Mouse (Mus musculus) megakaryocyte, embryonic 14.5 days (primary cell): ENCODE results near the gene Pxn. TPM values are rescaled to one million over a fixed set of nuclear protein-coding genes. Genes with fewer than 3 reads are reported as not detected.

Experiments
- H3K27me3 ChIP-seq: replicated peaks from 2 replicates; pipeline ENCODE3; 2012; ENCODE audit warnings: inconsistent platforms
- H3K36me3 ChIP-seq: replicated peaks from 2 replicates; pipeline ENCODE3; 2012; ENCODE audit warnings: low read length, inconsistent platforms, mixed read lengths
- H3K4me1 ChIP-seq: 2 replicates; pipeline ENCODE4 v1.6.1; 2012; ENCODE audit warnings: inconsistent platforms
- H3K4me3 ChIP-seq: replicated peaks from 2 replicates; pipeline ENCODE3; 2012; ENCODE audit warnings: moderate library complexity, mild to moderate bottlenecking, inconsistent platforms
- H3K9me3 ChIP-seq: 2 replicates; pipeline ENCODE4 v1.6.1; 2012; ENCODE audit warnings: inconsistent platforms
- FLI1 ChIP-seq: IDR thresholded peaks from 2 replicates; pipeline ENCODE4 v1.6.1; 2012; ENCODE audit warnings: low read length, inconsistent platforms, mixed read lengths
- GATA1 ChIP-seq: IDR thresholded peaks from 3 replicates; pipeline ENCODE4 v1.6.1; 2012; ENCODE audit warnings: mixed read lengths, low read length, inconsistent platforms, borderline replicate concordance
- polyA plus RNA-seq: library from polyadenylated mRNA; stranded (reverse); fragments of >175 nt; gene quantifications from 2 replicates; pipeline ENCODE4 v1.2.3, GENCODE M21; 2012; ENCODE audit warnings: low replicate concordance; ENCODE audit not compliant: insufficient read depth

The Pxn gene
- polyA plus RNA-seq, 1 experiment: 63.1 TPM

GRCm38 (mm10) chr5:115475337-115476106 lies 31.0 kb upstream of the Pxn start:
- Histone ChIP-seq H3K9me3 (no peaks in the 10 kb centered on the region), H3K27me3 (peaks cover 11% of the 10 kb centered on the region), H3K4me3 (peak overlapping the region; percentile 12), H3K4me1 (peaks cover 25% of the 10 kb centered on the region), H3K36me3 (peaks cover 36% of the 10 kb centered on the region)
- no peak for TF ChIP-seq GATA1
- TF ChIP-seq FLI1: no peak

- TF ChIP-seq FLI1: no peak
- no peak for TF ChIP-seq GATA1
- H3K4me1 ChIP-seq: peaks cover 19% of the 10 kb centered on the region
- peaks cover 41% of the 10 kb centered on the region for H3K36me3 ChIP-seq
- H3K27me3 ChIP-seq: peaks cover 8% of the 10 kb centered on the region
- no peaks in the 10 kb centered on the region for H3K9me3 ChIP-seq
- H3K4me3 ChIP-seq: no peak overlapping the region
Observed at GRCm38 (mm10) chr5:115476107-115476727, 30.3 kb upstream of the Pxn start.

- peaks cover 27% of the 10 kb centered on the region for H3K4me1 ChIP-seq
- no peak overlapping the region for H3K4me3 ChIP-seq
- no peaks in the 10 kb centered on the region for H3K9me3 ChIP-seq
- peaks cover 57% of the 10 kb centered on the region for H3K36me3 ChIP-seq
- peaks cover 2% of the 10 kb centered on the region for H3K27me3 ChIP-seq
- no peak for TF ChIP-seq GATA1
- no peak for TF ChIP-seq FLI1
Observed at GRCm38 (mm10) chr5:115479561-115479960, 26.9 kb upstream of the Pxn start.

- Histone ChIP-seq H3K27me3 (no peaks in the 10 kb centered on the region), H3K4me1 (peaks cover 29% of the 10 kb centered on the region), H3K36me3 (peaks cover 57% of the 10 kb centered on the region), H3K9me3 (no peaks in the 10 kb centered on the region), H3K4me3 (no peak overlapping the region)
- TF ChIP-seq GATA1: no peak
Observed at GRCm38 (mm10) chr5:115480101-115480500, 26.4 kb upstream of the Pxn start.

- Histone ChIP-seq H3K27me3 (no peaks in the 10 kb centered on the region), H3K4me1 (peaks cover 26% of the 10 kb centered on the region), H3K9me3 (no peaks in the 10 kb centered on the region), H3K36me3 (peaks cover 45% of the 10 kb centered on the region), H3K4me3 (no peak overlapping the region)
- TF ChIP-seq FLI1 (no peak), GATA1 (no peak)
Observed at GRCm38 (mm10) chr5:115482390-115483265, 23.8 kb upstream of the Pxn start.

GRCm38 (mm10) chr5:115483385-115483784 lies 23.1 kb upstream of the Pxn start:
- TF ChIP-seq GATA1: no peak
- TF ChIP-seq FLI1: no peak

GRCm38 (mm10) chr5:115483947-115484920 lies 22.2 kb upstream of the Pxn start, which contains the start of gene Sirt4:
Gene Sirt4 (minus strand): TSS chr5:115484725.
- Histone ChIP-seq H3K36me3 (peaks cover 34% of the 10 kb centered on the region), H3K4me3 (peak within 1 kb of the TSS; percentile 92), H3K9me3 (no peaks in the 10 kb centered on the region), H3K27me3 (no peaks in the 10 kb centered on the region), H3K4me1 (peaks cover 33% of the 10 kb centered on the region)
- no peak for TF ChIP-seq FLI1
- TF ChIP-seq GATA1: no peak

More at GRCm38 (mm10) chr5:115483385-115483784, 23.1 kb upstream of the Pxn start:
- Histone ChIP-seq H3K9me3 (no peaks in the 10 kb centered on the region), H3K4me3 (no peak overlapping the region), H3K4me1 (peaks cover 27% of the 10 kb centered on the region), H3K36me3 (peaks cover 37% of the 10 kb centered on the region), H3K27me3 (no peaks in the 10 kb centered on the region)

- TF ChIP-seq FLI1: no peak
- no peak for TF ChIP-seq GATA1
- no peaks in the 10 kb centered on the region for H3K9me3 ChIP-seq
- H3K4me3 ChIP-seq: peak overlapping the region; percentile 92
- H3K4me1 ChIP-seq: peaks cover 37% of the 10 kb centered on the region
- peaks cover 27% of the 10 kb centered on the region for H3K36me3 ChIP-seq
- H3K27me3 ChIP-seq: no peaks in the 10 kb centered on the region
Observed at GRCm38 (mm10) chr5:115484996-115485395, 21.5 kb upstream of the Pxn start.
